Mouse (Mus musculus) brain, adult 2 months (tissue): ENCODE measurements at regions not wholly inside any gene's neighbourhood (a gene's known extent, or its start where the extent isn't known, plus 50 kb on each side); places are given as distances from the start of the nearest gene placed in this dataset.

Experiments
- DNase-seq: peaks from one replicate; pipeline ENCODE4 v3.0.0; 2011; ENCODE audit warnings: low read depth, low spot score

DNA sequence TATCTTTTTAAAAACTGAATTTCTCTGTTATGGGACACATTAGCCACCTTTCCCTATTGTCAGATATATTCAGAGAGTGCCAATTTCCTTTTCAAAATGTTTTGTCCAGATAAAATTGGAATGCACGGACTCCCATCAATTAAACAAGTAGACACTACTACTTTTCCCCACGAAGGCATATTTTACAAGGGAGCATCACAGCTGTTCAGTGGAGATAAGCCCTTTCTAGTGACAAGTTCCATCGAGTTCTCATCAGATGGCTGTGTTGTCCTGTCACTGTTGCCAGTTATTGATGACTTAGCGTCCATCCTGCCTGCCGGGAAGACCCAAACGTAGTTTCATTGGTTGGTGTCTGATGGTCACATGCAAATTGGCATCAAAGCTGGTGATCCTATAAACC, 461.2 kb upstream of the Got2 start:
- DNase-seq: no peak

DNA sequence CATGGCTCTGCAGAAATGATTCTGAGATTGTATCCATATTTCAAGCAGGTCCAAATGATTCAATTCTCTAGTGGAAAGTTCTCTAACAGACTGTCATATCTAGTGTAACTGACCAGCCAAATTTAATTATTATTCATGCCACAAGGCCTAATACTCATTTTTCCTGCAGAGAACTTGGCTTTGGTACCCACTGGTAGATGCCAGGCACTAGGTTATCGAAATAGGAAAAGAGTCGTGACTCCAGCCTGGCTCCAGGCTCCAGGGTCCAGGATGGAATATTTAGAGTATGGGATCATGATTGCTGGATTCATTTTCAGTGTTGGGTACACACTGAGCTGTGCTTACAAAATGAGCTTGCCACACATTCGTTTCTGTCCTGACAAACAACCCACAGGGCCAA, 452.4 kb upstream of the Got2 start:
- DNase-seq: no peak

- DNase-seq: peak; percentile 25
Observed at GRCm38 (mm10) chr8:96318367-96318766, 430.0 kb upstream of the Got2 start.

DNA sequence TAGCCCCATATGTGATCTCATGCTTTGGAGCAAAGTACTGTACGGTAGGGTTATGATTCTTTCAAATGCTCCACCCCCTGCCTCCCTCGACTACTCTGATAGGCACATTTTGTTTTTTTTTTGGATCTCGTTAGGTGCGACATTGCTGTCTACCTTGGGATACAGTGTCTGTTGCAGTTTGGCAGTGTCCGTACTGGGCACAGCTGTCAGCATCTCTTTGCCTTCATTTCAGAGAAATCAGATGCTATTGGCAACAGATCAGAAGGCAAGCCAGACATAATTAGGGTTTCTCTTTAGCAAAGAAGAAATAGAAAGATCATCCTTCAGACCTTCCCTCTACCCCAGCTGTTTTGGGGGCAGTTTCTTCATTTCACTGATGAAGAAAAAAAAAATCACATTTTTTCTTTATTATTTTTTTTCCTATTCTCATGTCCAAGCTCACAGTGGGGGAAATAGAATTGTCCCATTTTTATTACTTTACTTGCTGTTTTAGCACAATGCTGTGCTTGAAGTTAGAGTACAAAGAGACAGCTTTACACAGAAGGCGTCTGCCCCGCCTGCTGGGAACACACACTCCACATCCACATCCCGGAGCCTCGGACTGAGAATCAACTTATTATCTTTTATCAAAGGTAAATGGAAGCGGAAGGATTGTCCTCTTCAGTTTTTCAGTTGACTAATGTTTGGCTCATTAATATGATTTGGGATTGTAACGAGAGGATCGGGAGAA, 420.8 kb upstream of the Got2 start:
- peak; percentile 30 for DNase-seq

- DNase-seq: no peak
Observed at GRCm38 (mm10) chr8:96296643-96297042, 408.3 kb upstream of the Got2 start.

DNA sequence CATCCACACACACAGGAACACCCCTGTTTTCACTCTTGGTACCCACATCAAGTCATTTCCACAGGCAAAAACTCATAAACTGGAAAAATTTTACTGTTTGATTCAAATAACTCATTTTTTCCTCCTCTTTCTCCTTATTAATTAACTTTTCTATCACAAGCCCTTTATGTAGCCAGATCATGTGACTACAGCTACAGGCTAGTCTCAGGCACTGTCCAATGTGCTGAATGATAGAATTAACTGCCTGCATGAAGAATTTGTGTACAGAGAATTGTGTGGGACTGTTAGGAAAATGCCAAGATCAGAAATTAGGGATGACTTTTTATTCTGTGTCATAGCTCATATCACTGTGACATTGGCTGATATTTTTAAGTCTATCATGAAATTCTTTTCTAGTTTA, 402.4 kb upstream of the Got2 start:
- DNase-seq: no peak

GRCm38 (mm10) chr8:96289519-96289918, 401.2 kb upstream of the Got2 start:
- DNase-seq: no peak

- DNase-seq: no peak
Observed at GRCm38 (mm10) chr8:96288525-96288924, 400.2 kb upstream of the Got2 start.

DNA sequence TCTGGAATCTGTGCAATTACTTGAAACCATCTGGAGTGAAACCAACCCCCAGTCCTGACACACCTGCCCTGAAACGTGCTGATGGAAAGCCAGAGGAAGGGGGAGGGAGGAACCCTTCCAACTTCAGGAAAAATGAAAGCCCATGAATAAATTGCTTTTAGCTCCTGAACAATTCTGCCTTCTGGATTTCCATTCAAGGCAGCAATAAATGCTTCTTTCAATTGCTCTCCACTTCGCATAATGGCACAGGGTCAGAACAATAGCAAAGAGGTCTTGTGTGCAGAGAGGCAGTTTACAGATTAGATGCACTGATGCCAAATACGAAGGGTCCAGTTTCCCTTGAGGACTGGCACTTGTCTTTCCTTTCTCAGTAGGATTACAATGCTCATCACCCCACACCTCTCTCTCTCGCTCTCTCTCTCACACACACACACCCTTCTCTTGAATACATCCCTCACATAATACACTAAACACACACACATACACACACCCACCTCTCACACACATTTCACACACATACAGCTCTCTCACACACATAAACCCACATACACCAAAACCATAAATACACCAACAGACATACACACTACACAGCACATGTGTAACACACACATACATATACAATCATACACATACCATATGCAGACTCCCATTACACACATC, 389.3 kb upstream of the Got2 start:
- peak; percentile 19 for DNase-seq

DNA sequence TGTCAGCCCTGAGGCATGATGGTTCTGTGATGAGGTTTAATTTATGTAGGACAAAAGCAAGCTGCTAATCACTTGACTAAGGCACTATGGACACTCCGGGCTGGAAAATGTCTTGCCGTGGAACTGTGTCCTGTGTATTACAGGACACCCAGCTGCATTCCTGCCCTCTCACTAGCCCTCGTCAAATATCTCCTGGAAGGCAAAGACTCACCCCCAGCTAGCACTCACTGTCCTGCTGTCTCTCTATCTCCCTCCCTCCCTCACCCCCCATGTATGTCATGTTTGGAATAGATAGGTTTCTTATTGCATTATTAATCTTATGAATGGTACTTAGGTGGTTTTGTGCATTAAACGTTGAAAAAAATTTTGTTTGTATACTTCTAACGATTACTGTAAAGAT, 388.7 kb upstream of the Got2 start:
- no peak for DNase-seq

- peak; percentile 78 for DNase-seq
Observed at GRCm38 (mm10) chr8:96256294-96256693, 367.9 kb upstream of the Got2 start.

DNA sequence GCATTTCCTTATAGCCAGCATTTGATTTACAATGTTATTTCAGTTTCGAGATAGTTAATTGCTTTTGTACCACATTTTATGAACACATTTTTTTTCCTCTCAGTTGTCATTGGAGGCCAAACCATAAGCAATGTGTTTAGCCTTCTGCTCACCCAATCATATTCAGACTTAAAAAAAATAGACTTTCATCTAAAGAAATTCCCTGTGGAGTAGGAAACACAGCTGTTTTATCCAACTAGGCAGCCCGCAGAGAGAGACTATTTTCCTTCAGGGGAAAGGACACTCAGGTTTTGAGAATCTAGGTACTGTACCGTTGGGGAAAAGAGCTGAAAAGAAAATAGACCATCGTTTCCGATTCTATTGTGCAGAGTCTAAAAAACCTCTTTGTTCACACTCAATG, 367.5 kb upstream of the Got2 start:
- peak; percentile 25 for DNase-seq

DNA sequence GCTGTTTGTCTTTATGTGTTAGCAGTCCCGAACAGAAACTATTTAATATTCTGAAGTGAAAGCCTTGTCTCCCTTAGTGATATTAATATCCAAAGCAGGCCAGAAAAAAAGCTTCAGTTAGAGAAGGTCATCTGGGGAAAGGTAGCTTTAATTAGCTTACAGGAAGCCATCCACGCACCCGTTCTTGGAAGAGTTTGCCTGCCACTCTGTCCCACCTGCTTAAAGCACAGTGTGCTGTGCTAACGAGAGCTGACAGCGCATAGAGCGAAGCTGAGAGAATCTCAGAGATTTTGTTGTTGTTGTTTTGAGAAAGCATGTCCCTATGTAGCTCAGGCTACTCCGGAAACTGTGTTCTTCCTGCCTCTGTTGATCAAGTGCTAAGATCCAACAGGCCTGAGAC, 357.7 kb upstream of the Got2 start:
- peak; percentile 51 for DNase-seq

- no peak for DNase-seq
Observed at GRCm38 (mm10) chr8:96244549-96245152, 356.3 kb upstream of the Got2 start.

DNA sequence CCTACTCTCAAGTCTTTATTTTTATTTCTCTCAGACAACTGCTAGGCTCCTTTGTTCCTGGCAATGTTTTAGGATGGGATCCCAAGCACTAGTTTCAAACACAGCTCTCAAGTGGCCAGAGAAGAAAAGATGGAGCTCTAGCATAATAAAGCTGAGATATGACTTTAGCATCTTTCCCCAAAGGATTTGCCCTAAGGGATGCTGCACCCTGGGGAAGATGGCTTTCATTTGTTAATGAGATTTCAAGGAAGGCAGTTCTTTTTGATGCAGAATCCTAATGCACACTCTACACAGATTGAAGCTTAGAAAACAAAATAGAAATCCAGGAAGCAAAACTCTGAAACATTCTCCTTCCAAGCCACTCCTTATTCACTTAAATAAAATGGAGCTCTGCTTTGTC, 350.1 kb upstream of the Got2 start:
- no peak for DNase-seq

DNA sequence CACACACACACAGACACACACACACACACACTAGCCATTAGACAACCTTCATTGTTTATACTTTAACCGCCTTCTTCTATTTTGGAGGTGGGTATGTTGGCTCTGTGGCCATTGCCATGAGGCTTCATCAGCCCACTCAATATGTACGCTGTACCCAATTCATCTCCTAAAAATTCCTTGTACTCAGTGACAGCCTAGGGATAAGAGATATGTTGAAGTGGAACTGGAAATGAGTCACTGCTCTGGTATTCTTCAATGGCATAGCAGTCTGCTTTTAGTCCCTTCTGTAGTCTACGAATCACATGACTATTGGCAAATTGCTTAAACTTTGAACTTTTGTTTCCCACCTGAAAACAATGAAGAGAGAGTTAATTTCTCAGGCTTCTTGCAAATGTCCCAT, 349.6 kb upstream of the Got2 start:
- DNase-seq: no peak

DNA sequence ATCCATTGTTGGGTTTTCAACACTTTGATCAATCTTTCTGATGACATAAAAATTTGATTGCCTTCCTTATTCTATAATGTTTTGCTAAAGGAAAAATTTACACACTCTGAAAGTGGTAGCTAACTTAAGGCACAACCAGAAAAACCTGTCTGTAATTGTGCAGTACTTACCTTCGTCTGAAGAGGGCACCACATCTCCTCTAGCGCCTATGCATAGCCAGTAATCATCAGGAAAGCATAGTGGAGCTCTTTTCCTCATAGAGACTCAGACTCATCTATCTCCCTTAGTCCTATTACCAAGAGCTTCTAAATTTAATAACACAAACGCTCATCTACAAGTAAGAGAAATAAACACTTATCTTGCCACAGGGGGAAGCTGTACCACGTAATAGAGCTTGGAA, 342.1 kb upstream of the Got2 start:
- DNase-seq: peak; percentile 70
